Mouse (Mus musculus) hematopoietic stem cell, adult 5-6 weeks (primary cell): Measurements from ENCODE around the gene Spi1. TPM values are rescaled to one million over a fixed set of nuclear protein-coding genes. Genes with fewer than 3 reads are reported as not detected.

Source experiments
- ATAC-seq, 2 experiments: fragments of 125-278 bp in 1 of 2; replicated peaks in 1 of 2; 2 replicates each; pipeline ENCODE4 v1.8.0; 2016 to 2017; ENCODE audit warnings: inconsistent platforms in 2 of 2, mild to moderate bottlenecking in 2 of 2, moderate number of reproducible peaks in 2 of 2, low read depth in 1 of 2, moderate TSS enrichment in 1 of 2; ENCODE audit not compliant: low FRiP score in 2 of 2, poor library complexity in 2 of 2, severe bottlenecking in 2 of 2, insufficient read depth in 1 of 2, low TSS enrichment in 1 of 2
- total RNA-seq: library from RNA; stranded (forward); fragments of 172-1452, 232-1000 nt; gene quantifications from 2 replicates; pipeline ENCODE4 v1.2.3, GENCODE M21; 2017

The Spi1 gene
- total RNA-seq, 1 experiment from 2014 or later = 58.4 TPM

- no peak for ATAC-seq
These were observed 19.2 kb upstream of the Spi1 start for GRCm38 (mm10) chr2:91062779-91063606.

GRCm38 (mm10) chr2:91064211-91064610, 18.0 kb upstream of the Spi1 start:
- no peak for ATAC-seq

- no peak for ATAC-seq
These were observed 16.6 kb upstream of the Spi1 start for GRCm38 (mm10) chr2:91065544-91065943.

- ATAC-seq = no peak
These were observed 15.7 kb upstream of the Spi1 start for GRCm38 (mm10) chr2:91066455-91066854.

- no peak for ATAC-seq
These were observed 13.9 kb upstream of the Spi1 start for GRCm38 (mm10) chr2:91068162-91068871.

GRCm38 (mm10) chr2:91068872-91069165, 13.4 kb upstream of the Spi1 start:
- ATAC-seq = no peak

GRCm38 (mm10) chr2:91069306-91070000, 12.7 kb upstream of the Spi1 start:
- ATAC-seq = no peak

GRCm38 (mm10) chr2:91070076-91070800, 12.0 kb upstream of the Spi1 start, which contains the start of gene Slc39a13:
Slc39a13 (minus strand) TSS chr2:91070417.
- peak; percentile 89 to 95 for ATAC-seq

- ATAC-seq = no peak
These were observed 11.1 kb upstream of the Spi1 start for GRCm38 (mm10) chr2:91071059-91071458.

- ATAC-seq = no peak
These were observed 10.1 kb upstream of the Spi1 start for GRCm38 (mm10) chr2:91072092-91072491.

- ATAC-seq = no peak
These were observed 4.3 kb upstream of the Spi1 start for GRCm38 (mm10) chr2:91077957-91078313.

- peak in 1 of 2 experiments; percentile 14; a peak in 1 of 4 replicates for ATAC-seq
These were observed 3.7 kb upstream of the Spi1 start for GRCm38 (mm10) chr2:91078314-91079025.

- ATAC-seq = no peak
These were observed 3.2 kb upstream of the Spi1 start for GRCm38 (mm10) chr2:91079026-91079384.

GRCm38 (mm10) chr2:91080784-91081513, 1.2 kb upstream of the Spi1 start:
- ATAC-seq = peak in 1 of 2 experiments; percentile 25; a peak in 2 of 4 replicates

GRCm38 (mm10) chr2:91082844-91083243, 654 bp downstream of the Spi1 start:
- ATAC-seq = peak; percentile 80 to 81

GRCm38 (mm10) chr2:91083366-91083940, 1.3 kb downstream of the Spi1 start:
- ATAC-seq = peak in 1 of 2 experiments; percentile 1; a peak in 1 of 4 replicates
